Mouse (Mus musculus): ENCODE results near the gene Stab1. TPM values are rescaled to one million over a fixed set of nuclear protein-coding genes. Genes with fewer than 3 reads are reported as not detected.

The Stab1 gene
- polyA plus RNA-seq, 1 experiment from 2014 or later: 24.8 TPM

DNA sequence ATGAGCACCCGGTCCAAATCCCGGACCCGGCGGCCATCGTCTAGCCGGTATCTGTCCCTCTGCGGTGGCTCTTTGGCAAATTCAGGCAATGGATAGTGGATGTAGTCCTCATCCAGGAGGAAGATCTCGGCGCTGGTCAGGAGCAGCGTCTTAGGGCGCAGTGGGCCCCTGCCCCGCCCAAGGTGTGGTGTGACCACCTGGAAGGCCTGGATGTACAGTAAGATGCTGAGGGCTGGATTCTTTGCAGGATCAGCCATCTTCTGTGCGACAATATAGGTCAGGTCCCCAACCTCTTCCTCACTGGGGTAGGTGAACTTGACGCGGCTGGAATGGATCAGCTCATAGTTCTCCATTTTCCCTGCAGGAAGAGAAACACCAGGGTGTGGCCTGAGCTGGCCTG, 3.4 kb upstream of the Stab1 start:
- H3K9me3 ChIP-seq: no peaks in the 10 kb centered on the region
- WGBS: 97% methylated on average over 15 of the region's 15 CpGs
- H3K27ac ChIP-seq: peak overlapping the region; percentile 53; the same call in 1 of the 2 replicates
- no peak for ATAC-seq (ENCODE audit: low FRiP score)
- H3K4me2 ChIP-seq: no peak overlapping the region
- no peaks in the 10 kb centered on the region for H3K27me3 ChIP-seq
- H3K4me3 ChIP-seq: no peak overlapping the region
- H3K9ac ChIP-seq: no peak overlapping the region
- peaks cover 10% of the 10 kb centered on the region; the same call in 1 of the 2 replicates for H3K4me1 ChIP-seq (replicated peaks)
- peaks cover 69% of the 10 kb centered on the region for H3K36me3 ChIP-seq

DNA sequence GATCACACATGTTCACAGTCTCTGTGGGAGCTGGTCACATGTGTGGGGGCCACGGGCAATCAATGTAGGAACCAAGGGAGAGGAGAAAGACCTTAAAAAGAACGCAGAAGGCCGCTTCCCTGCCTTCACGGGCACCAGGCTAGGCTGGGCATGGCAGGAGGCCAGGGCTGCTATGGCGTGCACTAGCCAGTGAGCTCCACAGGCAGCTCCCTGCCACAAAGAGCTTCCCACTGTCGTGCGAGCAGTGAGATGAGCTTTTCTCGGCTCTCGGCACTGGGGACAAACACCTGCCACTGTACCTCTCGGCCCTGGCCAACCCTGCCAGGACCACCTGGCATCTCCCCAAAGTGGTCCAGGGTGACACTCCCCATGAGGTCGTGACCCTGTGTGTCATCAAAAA, 2.9 kb upstream of the Stab1 start:
- Histone ChIP-seq H3K36me3 (peaks cover 64% of the 10 kb centered on the region), H3K27ac (peak overlapping the region; percentile 53), H3K9me3 (no peaks in the 10 kb centered on the region), H3K27me3 (no peaks in the 10 kb centered on the region), H3K4me2 (no peak overlapping the region), H3K4me1 (replicated peaks) (peaks cover 13% of the 10 kb centered on the region), H3K9ac (no peak overlapping the region), H3K4me3 (no peak overlapping the region)
- 87% methylated on average over 11 of the region's 11 CpGs for WGBS
- no peak for ATAC-seq (ENCODE audit: low FRiP score)

DNA sequence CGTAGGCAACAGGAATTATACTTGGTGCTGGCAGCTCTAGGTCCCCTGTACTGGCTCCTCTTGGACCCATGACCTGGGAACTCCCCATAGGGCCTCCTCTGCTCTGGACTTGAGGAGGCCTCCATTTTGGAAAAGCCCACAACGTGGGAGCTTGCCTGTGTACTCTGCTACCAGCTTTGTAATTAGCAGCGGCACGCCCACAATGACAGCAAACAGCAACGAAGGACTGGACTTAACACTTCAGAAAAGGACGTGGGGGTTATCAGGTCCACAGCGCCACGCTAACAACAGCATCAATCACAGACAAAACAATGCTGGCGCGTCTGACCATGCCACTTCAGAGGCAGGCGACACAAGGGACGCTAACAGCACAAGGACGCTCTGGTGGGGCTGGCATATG, 2.5 kb upstream of the Stab1 start:
- 77% methylated on average over 13 of the region's 13 CpGs for WGBS
- ATAC-seq (ENCODE audit: low FRiP score): no peak

GRCm38 (mm10) chr14:31169508-31169907, 1.1 kb upstream of the Stab1 start:
- Histone ChIP-seq H3K27me3 (no peaks in the 10 kb centered on the region), H3K36me3 (peaks cover 46% of the 10 kb centered on the region), H3K4me3 (no peak overlapping the region), H3K9me3 (no peaks in the 10 kb centered on the region), H3K9ac (no peak overlapping the region), H3K4me1 (replicated peaks) (peaks cover 26% of the 10 kb centered on the region), H3K27ac (no peak overlapping the region), H3K4me2 (no peak overlapping the region)
- no peak for ATAC-seq (ENCODE audit: low FRiP score)
- 81% methylated on average over 6 of the region's 6 CpGs for WGBS

More for the DNA sequence above, 2.5 kb upstream of the Stab1 start:
- Histone ChIP-seq H3K36me3 (peaks cover 60% of the 10 kb centered on the region), H3K27me3 (no peaks in the 10 kb centered on the region), H3K27ac (peak overlapping the region; percentile 53), H3K9ac (no peak overlapping the region), H3K4me2 (no peak overlapping the region), H3K4me3 (no peak overlapping the region), H3K9me3 (no peaks in the 10 kb centered on the region), H3K4me1 (replicated peaks) (peaks cover 17% of the 10 kb centered on the region)

GRCm38 (mm10) chr14:31166827-31167226, 1.6 kb downstream of the Stab1 start:
- peaks cover 26% of the 10 kb centered on the region for H3K4me1 ChIP-seq (replicated peaks)
- 57% methylated on average over 9 of the region's 9 CpGs for WGBS
- H3K27me3 ChIP-seq: no peaks in the 10 kb centered on the region
- H3K4me2 ChIP-seq: peak overlapping the region; percentile 21; the same call in 1 of the 2 replicates
- H3K9ac ChIP-seq: peak overlapping the region; percentile 35; the same call in 1 of the 2 replicates
- no peak overlapping the region for H3K4me3 ChIP-seq
- no peaks in the 10 kb centered on the region for H3K9me3 ChIP-seq
- no peak for ATAC-seq (ENCODE audit: low FRiP score)
- H3K36me3 ChIP-seq: peaks cover 19% of the 10 kb centered on the region
- no peak overlapping the region for H3K27ac ChIP-seq

DNA sequence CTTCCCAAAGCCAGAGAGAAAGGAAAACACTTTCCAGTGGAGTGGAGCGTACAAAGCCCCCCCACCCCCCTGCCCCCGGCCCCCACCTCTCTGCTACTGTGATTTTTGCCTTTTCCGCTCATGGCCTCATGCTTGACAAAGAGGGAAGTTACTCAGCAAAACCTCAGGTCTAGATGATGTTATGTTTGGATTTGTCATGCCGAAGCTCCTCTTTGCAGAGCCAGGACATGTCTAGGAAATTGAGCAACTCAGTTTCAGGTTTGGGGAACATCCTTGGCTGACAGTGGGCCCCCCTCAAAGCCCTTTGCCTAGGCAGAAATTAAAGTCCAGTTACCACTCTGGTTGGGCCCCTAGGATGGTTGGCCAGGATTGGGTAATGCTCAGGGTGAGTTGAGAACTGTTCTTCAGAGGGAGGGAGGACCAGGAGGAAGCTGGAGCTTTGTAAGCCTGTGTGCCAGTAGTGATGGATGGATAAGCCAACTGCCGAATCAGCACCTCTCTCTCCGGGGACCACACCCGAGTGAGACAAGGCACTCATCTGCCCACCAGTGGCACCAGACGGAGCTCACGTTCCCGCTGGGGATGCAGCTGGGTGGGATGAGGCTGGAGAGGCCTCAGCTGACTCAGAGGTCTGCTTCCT, 2.3 kb downstream of the Stab1 start:
- 53% methylated on average over 10 of the region's 10 CpGs for WGBS
- Histone ChIP-seq H3K4me1 (replicated peaks) (peaks cover 26% of the 10 kb centered on the region), H3K4me2 (peak overlapping the region; percentile 21; the same call in 1 of the 2 replicates), H3K27me3 (no peaks in the 10 kb centered on the region), H3K4me3 (no peak overlapping the region), H3K36me3 (peaks cover 12% of the 10 kb centered on the region), H3K9me3 (no peaks in the 10 kb centered on the region), H3K9ac (peak overlapping the region; percentile 35; the same call in 1 of the 2 replicates), H3K27ac (no peak overlapping the region)
- no peak for ATAC-seq (ENCODE audit: low FRiP score)

DNA sequence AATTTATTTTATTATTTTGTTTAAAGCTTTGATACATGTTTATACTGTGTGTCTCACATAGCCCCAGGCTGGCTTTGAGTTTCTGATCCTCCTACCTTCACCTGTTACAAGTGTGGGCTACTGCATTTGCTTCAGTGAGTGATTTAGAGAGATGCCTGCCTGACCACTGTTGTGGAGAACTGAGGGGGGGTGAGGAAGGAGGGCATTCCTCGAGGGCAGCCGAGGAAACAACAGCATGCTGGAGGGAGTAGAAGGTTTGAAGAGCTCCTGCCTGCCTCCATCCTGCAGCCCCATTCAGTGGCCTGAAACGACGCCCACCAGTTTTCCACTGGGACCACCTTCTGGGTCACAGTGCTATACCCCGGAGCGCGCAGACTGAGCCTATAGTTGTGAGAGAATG, 3.0 kb downstream of the Stab1 start:
- Histone ChIP-seq H3K27me3 (no peaks in the 10 kb centered on the region), H3K36me3 (peaks cover 5% of the 10 kb centered on the region), H3K27ac (no peak overlapping the region), H3K4me2 (no peak overlapping the region), H3K4me1 (replicated peaks) (peaks cover 26% of the 10 kb centered on the region), H3K4me3 (no peak overlapping the region), H3K9me3 (no peaks in the 10 kb centered on the region), H3K9ac (no peak overlapping the region)
- ATAC-seq (ENCODE audit: low FRiP score): no peak
- 55% methylated on average over 7 of the region's 7 CpGs for WGBS

GRCm38 (mm10) chr14:31165010-31165409, 3.4 kb downstream of the Stab1 start:
- no peak overlapping the region for H3K27ac ChIP-seq
- no peak overlapping the region for H3K9ac ChIP-seq
- no peak for ATAC-seq (ENCODE audit: low FRiP score)
- 60% methylated on average over 2 of the region's 2 CpGs for WGBS
- H3K36me3 ChIP-seq: peaks cover under 1% of the 10 kb centered on the region
- H3K4me2 ChIP-seq: no peak overlapping the region
- no peaks in the 10 kb centered on the region for H3K9me3 ChIP-seq
- peaks cover 26% of the 10 kb centered on the region for H3K4me1 ChIP-seq (replicated peaks)
- no peak overlapping the region for H3K4me3 ChIP-seq
- no peaks in the 10 kb centered on the region for H3K27me3 ChIP-seq

DNA sequence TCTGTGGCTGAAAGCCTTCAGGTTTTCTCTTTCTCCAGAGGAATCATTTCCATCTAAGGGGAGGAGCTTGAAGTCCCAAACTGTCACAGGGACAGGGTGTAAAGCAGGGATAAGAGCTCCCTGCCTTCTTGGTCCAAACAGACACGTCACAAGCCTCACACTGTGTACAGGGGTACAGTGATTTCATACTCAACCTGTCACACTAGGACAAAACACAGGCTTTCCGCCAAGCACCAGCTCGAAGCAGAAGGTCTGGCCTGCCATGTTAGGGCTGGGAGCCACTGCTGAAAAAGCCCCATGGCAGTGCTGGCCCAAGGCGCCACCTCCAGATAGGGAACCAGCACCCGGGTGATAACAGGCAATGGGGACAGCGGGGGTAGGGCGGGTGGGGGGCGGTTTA, 4.4 kb downstream of the Stab1 start:
- Histone ChIP-seq H3K27me3 (no peaks in the 10 kb centered on the region), H3K9ac (no peak overlapping the region), H3K4me2 (no peak overlapping the region), H3K9me3 (no peaks in the 10 kb centered on the region), H3K27ac (no peak overlapping the region), H3K4me3 (no peak overlapping the region), H3K36me3 (no peaks in the 10 kb centered on the region), H3K4me1 (replicated peaks) (peaks cover 26% of the 10 kb centered on the region)
- WGBS: 86% methylated on average over 8 of the region's 8 CpGs
- no peak for ATAC-seq (ENCODE audit: low FRiP score)

- H3K4me2 ChIP-seq: no peak overlapping the region
- no peaks in the 10 kb centered on the region for H3K9me3 ChIP-seq
- no peak overlapping the region for H3K27ac ChIP-seq
- no peaks in the 10 kb centered on the region for H3K36me3 ChIP-seq
- H3K4me1 ChIP-seq (replicated peaks): peaks cover 15% of the 10 kb centered on the region
- WGBS: 73% methylated on average over 10 of the region's 10 CpGs
- no peak overlapping the region for H3K4me3 ChIP-seq
- H3K9ac ChIP-seq: no peak overlapping the region
- no peak for ATAC-seq (ENCODE audit: low FRiP score)
- no peaks in the 10 kb centered on the region for H3K27me3 ChIP-seq
Measured at GRCm38 (mm10) chr14:31161638-31162037, 6.8 kb downstream of the Stab1 start.

DNA sequence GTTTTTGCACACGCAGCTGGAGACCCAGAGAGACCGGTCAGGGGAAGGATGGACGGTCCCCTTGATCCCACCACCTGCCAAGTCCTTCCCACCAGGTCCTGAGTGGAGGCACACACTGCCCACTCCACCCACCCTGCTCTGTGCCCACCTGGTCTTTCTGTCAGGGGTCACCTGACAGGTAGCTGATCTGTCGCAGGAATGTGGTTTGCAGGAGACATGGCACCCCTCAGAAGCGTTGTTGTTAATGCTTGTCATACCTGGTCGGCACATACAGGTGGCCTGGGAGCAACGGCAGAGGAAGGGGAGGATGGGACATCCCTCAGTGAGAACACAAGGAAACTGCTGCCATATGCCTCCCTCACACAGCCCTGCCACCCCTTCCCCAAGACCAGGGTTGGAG, 7.2 kb downstream of the Stab1 start:
- H3K4me2 ChIP-seq: no peak overlapping the region
- H3K9me3 ChIP-seq: no peaks in the 10 kb centered on the region
- H3K27ac ChIP-seq: no peak overlapping the region
- H3K9ac ChIP-seq: no peak overlapping the region
- H3K4me1 ChIP-seq (replicated peaks): peaks cover 11% of the 10 kb centered on the region
- H3K27me3 ChIP-seq: no peaks in the 10 kb centered on the region
- H3K36me3 ChIP-seq: no peaks in the 10 kb centered on the region
- ATAC-seq (ENCODE audit: low FRiP score): no peak
- H3K4me3 ChIP-seq: no peak overlapping the region
- WGBS: 93% methylated on average over 7 of the region's 7 CpGs

DNA sequence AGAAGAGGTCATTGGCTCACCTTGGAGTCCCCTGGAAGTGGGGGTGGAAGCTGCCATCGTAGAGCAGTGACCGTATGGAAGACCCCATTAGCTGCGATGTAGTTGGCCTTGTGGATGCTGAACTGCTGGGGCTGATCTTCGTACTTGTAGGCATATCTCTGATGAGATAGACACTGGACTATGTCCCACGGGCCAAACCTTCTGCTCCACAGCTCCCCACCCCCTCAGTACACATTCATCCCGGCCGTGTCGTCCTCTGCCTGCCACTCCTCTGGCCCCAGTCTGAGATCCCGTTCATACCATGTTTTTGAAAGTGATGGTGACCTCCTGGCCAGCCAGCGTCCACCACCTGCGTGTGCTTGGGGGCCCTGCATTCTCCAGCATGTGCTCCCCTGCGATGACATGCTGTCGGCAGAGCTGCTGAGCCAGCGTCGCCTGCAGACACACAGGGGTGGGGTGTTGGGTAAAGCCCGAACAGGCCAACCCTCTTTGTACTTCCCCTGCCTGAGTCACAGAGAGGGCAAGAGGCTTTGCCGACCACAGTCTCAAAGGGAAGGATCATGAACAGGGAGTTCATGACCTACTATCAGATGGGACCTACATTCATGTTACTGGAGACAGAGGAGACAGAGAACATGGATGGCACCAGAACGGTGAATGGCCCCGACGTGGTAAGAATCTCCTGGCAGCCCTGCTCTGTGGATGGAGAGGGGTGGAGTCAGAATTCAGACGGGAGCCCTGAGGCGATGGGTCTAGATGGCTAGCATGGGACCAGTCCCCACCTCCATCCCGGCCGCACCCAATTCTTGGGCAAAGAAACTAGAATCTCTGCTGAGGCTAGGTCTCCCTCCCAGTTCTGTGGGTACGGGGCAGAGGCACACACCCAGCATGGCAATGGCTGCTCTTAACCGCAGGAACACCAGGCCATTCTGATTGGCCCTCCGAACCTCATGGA, 8.0 kb downstream of the Stab1 start:
- ATAC-seq (ENCODE audit: low FRiP score): no peak
- Histone ChIP-seq H3K9ac (no peak overlapping the region), H3K27ac (no peak overlapping the region), H3K4me1 (replicated peaks) (peaks cover 5% of the 10 kb centered on the region; the same call in 1 of the 2 replicates), H3K9me3 (no peaks in the 10 kb centered on the region), H3K36me3 (no peaks in the 10 kb centered on the region), H3K4me3 (no peak overlapping the region), H3K4me2 (no peak overlapping the region), H3K27me3 (no peaks in the 10 kb centered on the region)
- 83% methylated on average over 27 of the region's 27 CpGs for WGBS
